Mouse (Mus musculus): ENCODE results near the gene Whamm. TPM values are rescaled to one million over a fixed set of nuclear protein-coding genes. Genes with fewer than 3 reads are reported as not detected.

The Whamm gene
- polyA plus RNA-seq, 1 experiment from 2014 or later, result 2.6 TPM

GRCm38 (mm10) chr7:81566892-81567291 is 4.2 kb upstream of the Whamm start, which contains the start of gene Fsd2:
TSS of gene Fsd2 (minus strand) at chr7:81566944.
- no peaks in the 10 kb centered on the region for H3K9me3 ChIP-seq (replicated peaks)
- H3K4me3 ChIP-seq, result no peak within 1 kb of the TSS
- H3K4me1 ChIP-seq, result peaks cover 5% of the 10 kb centered on the region
- no peak for DNase-seq (ENCODE audit: low spot score)
- no peak within 1 kb of the TSS for H3K27ac ChIP-seq (replicated peaks)
- H3K36me3 ChIP-seq, result no peaks in the 10 kb centered on the region
- H3K27me3 ChIP-seq (ENCODE audit: low read depth, poor library complexity, severe bottlenecking), result no peaks in the 10 kb centered on the region
- WGBS, result 77% methylated on average over 9 of the region's 9 CpGs

DNA sequence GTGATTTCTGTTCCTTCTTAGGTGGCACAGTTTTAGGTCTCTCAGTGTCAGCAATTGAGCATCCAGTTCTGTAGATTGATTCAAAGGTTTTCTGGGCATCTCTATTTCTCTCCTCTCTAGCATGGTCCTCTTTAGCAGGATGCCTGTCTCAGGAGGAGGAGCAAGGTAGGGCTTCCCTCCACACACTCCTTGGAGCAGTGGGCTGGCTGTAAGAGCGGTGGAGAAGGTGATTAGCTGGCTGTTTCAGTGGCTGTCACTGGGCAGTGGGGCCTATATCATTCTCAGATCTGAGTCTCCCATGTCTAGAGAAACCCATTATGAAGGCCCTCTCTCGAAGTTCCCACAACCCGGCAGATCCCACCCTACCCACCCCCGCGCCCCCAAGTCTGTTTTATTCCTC is 3.7 kb upstream of the Whamm start:
- no peaks in the 10 kb centered on the region for H3K9me3 ChIP-seq (replicated peaks)
- H3K36me3 ChIP-seq, result no peaks in the 10 kb centered on the region
- H3K27ac ChIP-seq (replicated peaks), result no peak overlapping the region
- H3K27me3 ChIP-seq (ENCODE audit: low read depth, poor library complexity, severe bottlenecking), result no peaks in the 10 kb centered on the region
- DNase-seq (ENCODE audit: low spot score), result no peak
- WGBS, result 90% methylated on average over 5 of the region's 5 CpGs
- H3K4me3 ChIP-seq, result no peak overlapping the region
- peaks cover 10% of the 10 kb centered on the region for H3K4me1 ChIP-seq

GRCm38 (mm10) chr7:81569851-81570250 is 1.2 kb upstream of the Whamm start:
- no peak for DNase-seq (ENCODE audit: low spot score)
- Histone ChIP-seq H3K27ac (replicated peaks) (no peak overlapping the region), H3K4me3 (no peak overlapping the region), H3K36me3 (0 out of 2 replicates have a peak, but pooled peaks cover 1% of the 10 kb centered on the region), H3K9me3 (replicated peaks) (no peaks in the 10 kb centered on the region), H3K4me1 (peaks cover 16% of the 10 kb centered on the region), H3K27me3 (ENCODE audit: low read depth, poor library complexity, severe bottlenecking) (no peaks in the 10 kb centered on the region)
- WGBS, result 97% methylated on average over 1 of the region's 1 CpGs

DNA sequence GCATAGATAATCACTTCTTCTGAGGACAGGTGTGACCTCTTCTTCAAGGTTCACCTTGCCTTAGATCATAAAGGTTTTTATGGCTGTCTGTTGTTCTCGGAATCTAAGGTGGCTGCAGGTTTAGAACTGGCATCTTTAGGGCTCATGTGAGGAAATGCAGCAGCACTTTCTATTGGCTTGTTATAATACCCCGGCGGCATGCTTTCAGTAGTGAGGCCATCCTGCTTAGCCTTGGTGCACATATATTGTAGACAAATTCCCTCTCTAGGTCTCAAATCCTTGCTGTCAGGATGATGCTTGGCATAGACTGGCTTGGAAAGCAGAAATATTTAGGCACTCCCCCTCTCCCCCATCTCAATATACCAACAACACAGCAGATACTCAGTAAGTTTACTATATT is 795 bp upstream of the Whamm start:
- 93% methylated on average over 3 of the region's 3 CpGs for WGBS

GRCm38 (mm10) chr7:81570752-81571107 is 336 bp upstream of the Whamm start:
- no peak overlapping the region for H3K27ac ChIP-seq (replicated peaks)
- WGBS, result 6% methylated on average over 5 of the region's 5 CpGs

More for the DNA sequence above, 795 bp upstream of the Whamm start:
- Histone ChIP-seq H3K27ac (replicated peaks) (no peak overlapping the region), H3K4me3 (peak overlapping the region; percentile 65; the same call in 1 of the 2 replicates), H3K4me1 (peaks cover 16% of the 10 kb centered on the region), H3K9me3 (replicated peaks) (no peaks in the 10 kb centered on the region), H3K27me3 (ENCODE audit: low read depth, poor library complexity, severe bottlenecking) (no peaks in the 10 kb centered on the region), H3K36me3 (0 out of 2 replicates have a peak, but pooled peaks cover 5% of the 10 kb centered on the region)
- DNase-seq (ENCODE audit: low spot score), result no peak

DNA sequence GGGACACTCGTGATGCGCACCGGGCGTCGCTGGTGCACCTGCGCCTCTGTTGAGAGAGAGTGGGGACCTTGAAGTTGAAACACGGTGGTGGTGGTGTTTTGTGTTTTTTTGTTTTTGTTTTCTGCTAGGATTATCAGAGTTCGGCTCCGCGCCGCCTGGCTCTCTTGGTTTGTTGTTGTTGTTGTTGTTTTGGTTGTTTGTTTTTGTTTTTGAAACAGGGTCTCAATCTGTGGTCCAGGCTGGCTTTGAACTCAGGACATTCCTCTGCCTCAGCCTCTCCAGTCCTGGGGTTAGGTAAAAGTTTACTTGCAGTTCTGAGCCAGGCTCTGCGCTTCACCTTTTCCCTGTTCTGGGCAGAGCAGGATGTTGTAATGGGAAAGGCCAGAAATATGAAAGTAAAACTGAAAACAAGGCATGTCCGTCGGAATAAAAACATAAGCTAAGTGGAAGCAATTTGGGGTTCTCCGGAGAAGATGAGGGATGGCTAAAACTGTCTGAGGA is 925 bp downstream of the Whamm start:
- Histone ChIP-seq H3K9me3 (replicated peaks) (no peaks in the 10 kb centered on the region), H3K27me3 (ENCODE audit: low read depth, poor library complexity, severe bottlenecking) (no peaks in the 10 kb centered on the region), H3K27ac (replicated peaks) (peak overlapping the region; percentile 89), H3K4me3 (peak overlapping the region; percentile 65), H3K36me3 (peaks cover 10% of the 10 kb centered on the region), H3K4me1 (peaks cover 13% of the 10 kb centered on the region)
- no peak for DNase-seq (ENCODE audit: low spot score)
- WGBS, result 26% methylated on average over 15 of the region's 15 CpGs

More at GRCm38 (mm10) chr7:81570752-81571107, 336 bp upstream of the Whamm start:
- Histone ChIP-seq H3K4me3 (peak overlapping the region; percentile 65), H3K9me3 (replicated peaks) (no peaks in the 10 kb centered on the region), H3K27me3 (ENCODE audit: low read depth, poor library complexity, severe bottlenecking) (no peaks in the 10 kb centered on the region), H3K4me1 (peaks cover 16% of the 10 kb centered on the region), H3K36me3 (peaks cover 9% of the 10 kb centered on the region)
- no peak for DNase-seq (ENCODE audit: low spot score)

DNA sequence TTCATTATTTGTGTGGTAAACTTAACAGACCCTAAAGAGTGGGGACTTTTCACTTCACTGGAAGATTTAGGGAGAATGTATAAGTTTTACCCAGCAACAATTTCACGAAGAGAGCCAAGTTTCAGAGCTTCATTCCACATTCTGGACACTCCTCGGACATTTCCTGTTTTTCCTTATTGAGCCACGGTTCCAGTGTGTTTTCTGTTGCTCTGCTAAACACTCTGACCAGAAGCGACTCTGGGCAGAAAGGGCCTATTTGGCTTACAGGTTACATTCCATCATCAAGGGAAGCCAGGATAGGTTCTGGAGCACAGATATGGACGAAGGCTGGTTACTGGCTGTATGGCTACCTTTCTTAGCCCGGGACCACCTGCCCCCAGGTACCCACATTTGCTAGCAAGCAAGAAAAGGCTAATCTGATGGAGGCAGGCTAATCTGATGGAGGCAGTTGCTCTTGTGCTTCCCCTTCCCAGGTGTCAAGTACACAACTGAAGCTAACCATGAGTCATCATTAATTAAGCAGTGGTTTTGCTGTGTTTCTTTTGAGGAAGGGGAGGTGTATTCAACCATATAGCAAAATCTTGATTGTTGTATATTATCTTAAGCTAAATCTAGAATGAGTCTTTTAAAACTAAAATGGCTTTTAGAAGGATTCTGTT is 1.7 kb downstream of the Whamm start:
- Histone ChIP-seq H3K36me3 (peaks cover 14% of the 10 kb centered on the region), H3K27me3 (ENCODE audit: low read depth, poor library complexity, severe bottlenecking) (no peaks in the 10 kb centered on the region), H3K4me3 (peak overlapping the region; percentile 65; the same call in 1 of the 2 replicates), H3K4me1 (peaks cover 13% of the 10 kb centered on the region), H3K27ac (replicated peaks) (no peak overlapping the region), H3K9me3 (replicated peaks) (no peaks in the 10 kb centered on the region)
- 81% methylated on average over 6 of the region's 6 CpGs for WGBS
- DNase-seq (ENCODE audit: low spot score), result no peak

DNA sequence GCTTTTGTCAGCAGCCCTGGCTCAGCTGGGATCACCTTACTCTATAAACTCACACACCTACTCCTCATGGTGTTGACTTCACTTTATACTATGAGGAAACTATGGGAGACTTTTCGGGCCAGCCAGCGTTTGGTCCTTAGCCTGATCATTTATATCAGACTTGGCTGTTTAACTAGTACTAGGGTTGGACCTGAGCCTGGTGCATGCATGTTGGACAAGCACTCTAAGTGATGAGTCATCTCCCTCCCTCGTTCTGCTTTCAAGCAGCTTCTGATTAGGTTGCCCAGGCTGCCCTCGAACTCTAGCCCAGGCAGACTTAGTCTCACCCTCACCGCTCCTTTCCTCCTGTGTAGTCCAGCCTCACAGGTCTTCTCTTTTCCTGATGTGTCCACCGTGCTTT is 2.3 kb downstream of the Whamm start:
- 91% methylated on average over 6 of the region's 6 CpGs for WGBS
- H3K4me1 ChIP-seq, result peaks cover 13% of the 10 kb centered on the region
- no peak for DNase-seq (ENCODE audit: low spot score)

GRCm38 (mm10) chr7:81573821-81574220 is 2.8 kb downstream of the Whamm start:
- DNase-seq (ENCODE audit: low spot score), result no peak
- H3K9me3 ChIP-seq (replicated peaks), result no peaks in the 10 kb centered on the region
- peaks cover 13% of the 10 kb centered on the region for H3K4me1 ChIP-seq
- 94% methylated on average over 9 of the region's 9 CpGs for WGBS
- peaks cover 24% of the 10 kb centered on the region for H3K36me3 ChIP-seq
- no peak overlapping the region for H3K27ac ChIP-seq (replicated peaks)
- H3K4me3 ChIP-seq, result no peak overlapping the region
- H3K27me3 ChIP-seq (ENCODE audit: low read depth, poor library complexity, severe bottlenecking), result no peaks in the 10 kb centered on the region

More for the DNA sequence above, 2.3 kb downstream of the Whamm start:
- Histone ChIP-seq H3K27me3 (ENCODE audit: low read depth, poor library complexity, severe bottlenecking) (no peaks in the 10 kb centered on the region), H3K36me3 (peaks cover 20% of the 10 kb centered on the region), H3K4me3 (no peak overlapping the region), H3K27ac (replicated peaks) (no peak overlapping the region), H3K9me3 (replicated peaks) (no peaks in the 10 kb centered on the region)

- Histone ChIP-seq H3K9me3 (replicated peaks) (no peaks in the 10 kb centered on the region), H3K4me3 (no peak overlapping the region), H3K4me1 (peaks cover 13% of the 10 kb centered on the region), H3K36me3 (peaks cover 34% of the 10 kb centered on the region), H3K27me3 (ENCODE audit: low read depth, poor library complexity, severe bottlenecking) (no peaks in the 10 kb centered on the region), H3K27ac (replicated peaks) (no peak overlapping the region)
- 96% methylated on average over 10 of the region's 10 CpGs for WGBS
- no peak for DNase-seq (ENCODE audit: low spot score)
Measured at GRCm38 (mm10) chr7:81575606-81576005, 4.5 kb downstream of the Whamm start.

- H3K36me3 ChIP-seq, result peaks cover 34% of the 10 kb centered on the region
- WGBS, result 92% methylated on average over 3 of the region's 3 CpGs
- DNase-seq (ENCODE audit: low spot score), result no peak
- H3K9me3 ChIP-seq (replicated peaks), result no peaks in the 10 kb centered on the region
- peaks cover under 1% of the 10 kb centered on the region; the same call in 1 of the 2 replicates for H3K4me1 ChIP-seq
- H3K27me3 ChIP-seq (ENCODE audit: low read depth, poor library complexity, severe bottlenecking), result no peaks in the 10 kb centered on the region
- no peak overlapping the region for H3K4me3 ChIP-seq
- no peak overlapping the region for H3K27ac ChIP-seq (replicated peaks)
Measured at GRCm38 (mm10) chr7:81577872-81578271, 6.8 kb downstream of the Whamm start.

GRCm38 (mm10) chr7:81578413-81578812 is 7.3 kb downstream of the Whamm start:
- H3K4me1 ChIP-seq, result no peaks in the 10 kb centered on the region
- no peaks in the 10 kb centered on the region for H3K9me3 ChIP-seq (replicated peaks)
- WGBS, result 88% methylated on average over 7 of the region's 7 CpGs
- no peak overlapping the region for H3K27ac ChIP-seq (replicated peaks)
- H3K27me3 ChIP-seq (ENCODE audit: low read depth, poor library complexity, severe bottlenecking), result no peaks in the 10 kb centered on the region
- DNase-seq (ENCODE audit: low spot score), result no peak
- no peak overlapping the region for H3K4me3 ChIP-seq
- H3K36me3 ChIP-seq, result peaks cover 34% of the 10 kb centered on the region

DNA sequence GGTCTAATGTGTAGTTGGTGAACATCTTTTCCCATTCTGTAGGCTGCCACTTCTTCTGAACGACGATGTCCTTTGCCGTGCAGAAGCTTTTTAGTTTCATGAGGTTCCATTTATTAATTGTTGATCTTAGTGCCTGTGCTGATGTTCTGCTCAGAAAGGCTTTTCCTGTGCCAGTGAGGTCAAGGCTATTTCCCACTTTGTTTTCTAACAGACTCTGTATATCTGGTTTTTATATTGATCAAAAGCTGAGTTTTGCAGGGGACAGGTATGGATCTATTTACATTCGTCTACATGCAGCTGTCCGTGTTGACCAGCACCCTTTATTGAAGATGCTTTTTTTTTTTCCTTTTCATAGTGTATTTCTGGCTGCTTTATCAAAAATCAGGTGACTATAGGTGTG is 8.2 kb downstream of the Whamm start:
- no peaks in the 10 kb centered on the region for H3K9me3 ChIP-seq (replicated peaks)
- no peaks in the 10 kb centered on the region for H3K4me1 ChIP-seq
- no peaks in the 10 kb centered on the region for H3K27me3 ChIP-seq (ENCODE audit: low read depth, poor library complexity, severe bottlenecking)
- no peak for DNase-seq (ENCODE audit: low spot score)
- peaks cover 37% of the 10 kb centered on the region for H3K36me3 ChIP-seq
- no peak overlapping the region for H3K4me3 ChIP-seq
- 96% methylated on average over 5 of the region's 5 CpGs for WGBS
- no peak overlapping the region for H3K27ac ChIP-seq (replicated peaks)

Measured in midbrain, embryonic 10.5 days (tissue).